Mouse (Mus musculus) heart, embryonic 10.5 days (tissue): Measurements from ENCODE around the gene Slc24a3. TPM values are rescaled to one million over a fixed set of nuclear protein-coding genes. Genes with fewer than 3 reads are reported as not detected.

Experiments
- DNase-seq: peaks from one replicate; pipeline ENCODE4 v3.0.0-alpha.2; 2017; ENCODE audit warnings: low spot score
- H3K27ac ChIP-seq: fragments of 300-500 bp; sonication (generic); 2 replicates; pipeline ENCODE4 v1.5.1; 2016; ENCODE audit warnings: mild to moderate bottlenecking
- H3K27me3 ChIP-seq: fragments of 300-500 bp; sonication (generic); 2 replicates; pipeline ENCODE4 v1.6.1; 2016; ENCODE audit warnings: mild to moderate bottlenecking; ENCODE audit not compliant: poor library complexity, insufficient read depth, severe bottlenecking
- H3K36me3 ChIP-seq: fragments of 300-500 bp; sonication (generic); 2 replicates; pipeline ENCODE4 v1.6.1; 2016; ENCODE audit warnings: mild to moderate bottlenecking, moderate library complexity
- H3K4me1 ChIP-seq: fragments of 300-500 bp; sonication (generic); 2 replicates; pipeline ENCODE4 v1.6.1; 2016; ENCODE audit warnings: mild to moderate bottlenecking
- H3K4me3 ChIP-seq: fragments of 300-500 bp; sonication (generic); 2 replicates; pipeline ENCODE4 v1.5.1; 2016; ENCODE audit warnings: mild to moderate bottlenecking, moderate library complexity
- H3K9me3 ChIP-seq: fragments of 300-500 bp; sonication (generic); 2 replicates; pipeline ENCODE4 v1.6.1; 2016; ENCODE audit warnings: mild to moderate bottlenecking, moderate library complexity
- WGBS: fragments of 180-500 bp; shearing (Covaris S2); methylation state at CpG from one replicate; pipeline ENCODE4 v1.1.7; 2016; 5-methylcytosine and 5-hydroxymethylcytosine counted together
- polyA plus RNA-seq: library from polyadenylated mRNA; unstranded; fragments of >200 nt; fragmentation: Nextera tagmentation; extraction: Ambion mirVana; gene quantifications from 2 replicates; pipeline ENCODE4 v1.2.1, GENCODE M21; 2016

Gene Slc24a3
- polyA plus RNA-seq, 1 experiment from 2014 or later: 2.2 TPM

GRCm38 (mm10) chr2:145307231-145307883, 139.8 kb downstream of the Slc24a3 start:
- 59% methylated on average over 2 of the region's 2 CpGs for WGBS

GRCm38 (mm10) chr2:145318916-145319315, 151.4 kb downstream of the Slc24a3 start:
- DNase-seq: no peak
- Histone ChIP-seq H3K4me1 (no peaks in the 10 kb centered on the region), H3K27me3 (no peaks in the 10 kb centered on the region), H3K4me3 (no peak overlapping the region), H3K9me3 (no peaks in the 10 kb centered on the region), H3K36me3 (no peaks in the 10 kb centered on the region), H3K27ac (no peak overlapping the region)
- 43% methylated on average over 2 of the region's 2 CpGs for WGBS

More at GRCm38 (mm10) chr2:145307231-145307883, 139.8 kb downstream of the Slc24a3 start:
- no peaks in the 10 kb centered on the region for H3K36me3 ChIP-seq
- DNase-seq: no peak
- no peaks in the 10 kb centered on the region for H3K27me3 ChIP-seq
- no peak overlapping the region for H3K4me3 ChIP-seq
- H3K4me1 ChIP-seq: no peaks in the 10 kb centered on the region
- H3K9me3 ChIP-seq: no peaks in the 10 kb centered on the region
- no peak overlapping the region for H3K27ac ChIP-seq

- Histone ChIP-seq H3K9me3 (no peaks in the 10 kb centered on the region), H3K27me3 (no peaks in the 10 kb centered on the region), H3K27ac (no peak overlapping the region), H3K4me3 (no peak overlapping the region), H3K36me3 (no peaks in the 10 kb centered on the region), H3K4me1 (no peaks in the 10 kb centered on the region)
- WGBS: 85% methylated on average over 3 of the region's 3 CpGs
- no peak for DNase-seq
Measured at GRCm38 (mm10) chr2:145321287-145321686, 153.7 kb downstream of the Slc24a3 start.

- Histone ChIP-seq H3K36me3 (no peaks in the 10 kb centered on the region), H3K27ac (no peak overlapping the region), H3K4me3 (no peak overlapping the region), H3K9me3 (no peaks in the 10 kb centered on the region), H3K27me3 (no peaks in the 10 kb centered on the region), H3K4me1 (no peaks in the 10 kb centered on the region)
- DNase-seq: no peak
Measured at GRCm38 (mm10) chr2:145321755-145322154, 154.2 kb downstream of the Slc24a3 start.

- Histone ChIP-seq H3K4me3 (no peak overlapping the region), H3K27me3 (no peaks in the 10 kb centered on the region), H3K27ac (no peak overlapping the region), H3K9me3 (no peaks in the 10 kb centered on the region), H3K4me1 (no peaks in the 10 kb centered on the region), H3K36me3 (no peaks in the 10 kb centered on the region)
- WGBS: 73% methylated on average over 3 of the region's 3 CpGs
- no peak for DNase-seq
Measured at GRCm38 (mm10) chr2:145324477-145324876, 156.9 kb downstream of the Slc24a3 start.

- Histone ChIP-seq H3K4me3 (no peak overlapping the region), H3K27ac (no peak overlapping the region), H3K36me3 (no peaks in the 10 kb centered on the region), H3K4me1 (no peaks in the 10 kb centered on the region), H3K9me3 (no peaks in the 10 kb centered on the region), H3K27me3 (no peaks in the 10 kb centered on the region)
- no peak for DNase-seq
- WGBS: 75% methylated on average over 4 of the region's 4 CpGs
Measured at GRCm38 (mm10) chr2:145325852-145326251, 158.3 kb downstream of the Slc24a3 start.

GRCm38 (mm10) chr2:145326544-145326943, 159.0 kb downstream of the Slc24a3 start:
- H3K4me1 ChIP-seq: no peaks in the 10 kb centered on the region
- H3K27ac ChIP-seq: no peak overlapping the region
- H3K36me3 ChIP-seq: no peaks in the 10 kb centered on the region
- H3K27me3 ChIP-seq: no peaks in the 10 kb centered on the region
- WGBS: 91% methylated on average over 2 of the region's 2 CpGs
- no peak for DNase-seq
- H3K9me3 ChIP-seq: no peaks in the 10 kb centered on the region
- no peak overlapping the region for H3K4me3 ChIP-seq

- Histone ChIP-seq H3K27ac (no peak overlapping the region), H3K36me3 (no peaks in the 10 kb centered on the region), H3K4me3 (no peak overlapping the region), H3K9me3 (no peaks in the 10 kb centered on the region), H3K4me1 (no peaks in the 10 kb centered on the region), H3K27me3 (no peaks in the 10 kb centered on the region)
- WGBS: 77% methylated on average over 8 of the region's 8 CpGs
- DNase-seq: no peak
Measured at GRCm38 (mm10) chr2:145329756-145330155, 162.2 kb downstream of the Slc24a3 start.

GRCm38 (mm10) chr2:145331525-145331924, 164.0 kb downstream of the Slc24a3 start:
- Histone ChIP-seq H3K27me3 (no peaks in the 10 kb centered on the region), H3K4me1 (no peaks in the 10 kb centered on the region), H3K36me3 (no peaks in the 10 kb centered on the region), H3K9me3 (no peaks in the 10 kb centered on the region), H3K4me3 (no peak overlapping the region), H3K27ac (no peak overlapping the region)
- DNase-seq: no peak
- WGBS: 83% methylated on average over 1 of the region's 1 CpGs

GRCm38 (mm10) chr2:145333466-145333865, 165.9 kb downstream of the Slc24a3 start:
- Histone ChIP-seq H3K27ac (no peak overlapping the region), H3K9me3 (no peaks in the 10 kb centered on the region), H3K4me1 (no peaks in the 10 kb centered on the region), H3K4me3 (no peak overlapping the region), H3K27me3 (no peaks in the 10 kb centered on the region), H3K36me3 (no peaks in the 10 kb centered on the region)
- no peak for DNase-seq

GRCm38 (mm10) chr2:145336406-145336805, 168.9 kb downstream of the Slc24a3 start:
- Histone ChIP-seq H3K4me1 (no peaks in the 10 kb centered on the region), H3K36me3 (no peaks in the 10 kb centered on the region), H3K4me3 (no peak overlapping the region), H3K9me3 (no peaks in the 10 kb centered on the region), H3K27me3 (no peaks in the 10 kb centered on the region), H3K27ac (no peak overlapping the region)
- DNase-seq: no peak

- Histone ChIP-seq H3K4me1 (no peaks in the 10 kb centered on the region), H3K4me3 (no peak overlapping the region), H3K36me3 (no peaks in the 10 kb centered on the region), H3K27me3 (no peaks in the 10 kb centered on the region), H3K27ac (no peak overlapping the region), H3K9me3 (no peaks in the 10 kb centered on the region)
- no peak for DNase-seq
- 76% methylated on average over 2 of the region's 2 CpGs for WGBS
Measured at GRCm38 (mm10) chr2:145340816-145341215, 173.3 kb downstream of the Slc24a3 start.

- no peaks in the 10 kb centered on the region for H3K9me3 ChIP-seq
- no peak for DNase-seq
- no peak overlapping the region for H3K27ac ChIP-seq
- no peaks in the 10 kb centered on the region for H3K36me3 ChIP-seq
- no peaks in the 10 kb centered on the region for H3K27me3 ChIP-seq
- no peak overlapping the region for H3K4me3 ChIP-seq
- WGBS: 78% methylated on average over 4 of the region's 4 CpGs
- H3K4me1 ChIP-seq: no peaks in the 10 kb centered on the region
Measured at GRCm38 (mm10) chr2:145342956-145343355, 175.4 kb downstream of the Slc24a3 start.

- WGBS: 75% methylated on average over 1 of the region's 1 CpGs
- no peak overlapping the region for H3K4me3 ChIP-seq
- no peaks in the 10 kb centered on the region for H3K4me1 ChIP-seq
- no peaks in the 10 kb centered on the region for H3K27me3 ChIP-seq
- no peaks in the 10 kb centered on the region for H3K9me3 ChIP-seq
- no peak overlapping the region for H3K27ac ChIP-seq
- no peak for DNase-seq
- H3K36me3 ChIP-seq: no peaks in the 10 kb centered on the region
Measured at GRCm38 (mm10) chr2:145344521-145344920, 177.0 kb downstream of the Slc24a3 start.
